Mouse (Mus musculus): Measurements from ENCODE around the gene Ctbs.

The Ctbs gene

DNA sequence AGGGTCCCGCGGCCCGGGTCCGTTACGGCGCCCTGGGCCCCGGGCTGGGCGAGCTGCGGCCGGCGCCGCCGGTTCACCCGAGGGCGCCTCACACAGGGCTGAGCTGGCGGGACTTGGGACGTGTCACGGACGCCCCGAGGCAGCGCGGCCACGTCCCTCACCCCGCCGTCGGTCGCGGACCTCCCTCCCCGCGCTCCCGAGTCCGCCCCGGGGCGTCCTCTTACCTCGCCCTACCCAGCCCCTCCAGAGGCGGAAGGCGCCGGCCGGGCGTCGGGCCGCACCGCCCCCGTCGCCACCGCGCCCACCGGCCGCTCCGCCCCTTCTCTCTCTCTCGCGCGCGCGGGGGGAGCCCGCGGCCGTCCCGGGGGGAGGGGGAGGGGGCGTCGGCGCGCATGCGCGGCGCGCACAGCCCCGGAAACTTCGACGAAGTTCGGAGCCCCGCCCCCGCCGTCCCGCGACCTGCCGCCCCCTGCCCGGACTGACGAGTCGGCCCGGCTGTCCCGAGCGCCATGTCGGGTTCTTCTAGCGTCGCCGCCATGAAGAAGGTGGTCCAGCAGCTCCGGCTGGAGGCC, 49.9 kb downstream of the Ctbs start, which contains the start of the genes Spata1 and Gng5:
Gene Spata1, minus strand, starts transcription at position 323 of the 572 bp plus-strand sequence.
Gene Gng5, plus strand, starts transcription at position 377 of the 572 bp plus-strand sequence.
- DNase-seq (ENCODE audit: low spot score) = peak; percentile 82

DNA sequence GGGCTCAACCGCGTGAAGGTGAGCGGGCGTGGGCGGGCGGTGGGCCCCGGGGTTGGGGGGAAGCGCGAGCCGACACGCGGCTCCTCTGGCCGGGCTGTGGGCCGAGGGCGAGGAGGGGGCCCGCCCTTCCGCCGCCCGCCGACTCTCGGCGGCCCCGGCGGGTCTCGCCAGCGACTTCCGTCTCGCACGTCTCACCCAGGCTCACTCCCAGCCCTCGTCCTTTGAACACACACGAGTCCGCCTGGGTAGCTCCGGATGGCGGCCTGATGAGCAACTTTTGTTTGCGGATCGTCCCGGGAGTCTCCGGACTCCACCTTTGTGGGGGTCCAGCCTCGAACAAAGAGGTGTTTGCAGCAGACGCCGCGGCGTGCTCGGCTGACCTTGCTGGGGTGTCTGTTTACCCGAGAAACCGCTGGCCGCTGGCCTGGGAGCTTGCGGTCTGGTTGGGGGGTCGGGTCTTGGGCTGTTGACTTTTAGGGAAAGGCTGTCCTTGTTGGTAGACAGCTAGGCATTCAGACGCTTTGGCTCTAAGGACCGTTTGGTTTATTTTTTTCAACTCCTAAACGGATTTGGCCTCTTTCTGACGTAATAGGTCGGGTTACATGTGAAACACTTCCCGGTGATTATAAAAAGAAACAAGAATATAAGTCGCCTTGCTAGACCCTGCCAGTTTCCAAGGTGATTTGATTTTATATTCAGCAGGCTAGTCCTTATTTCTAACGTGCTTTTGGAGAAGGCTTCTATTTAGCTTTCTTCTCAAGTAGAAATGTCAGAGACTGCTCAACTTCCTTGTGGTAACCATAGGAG, 50.6 kb downstream of the Ctbs start:
- DNase-seq (ENCODE audit: low spot score) = peak; percentile 46

DNA sequence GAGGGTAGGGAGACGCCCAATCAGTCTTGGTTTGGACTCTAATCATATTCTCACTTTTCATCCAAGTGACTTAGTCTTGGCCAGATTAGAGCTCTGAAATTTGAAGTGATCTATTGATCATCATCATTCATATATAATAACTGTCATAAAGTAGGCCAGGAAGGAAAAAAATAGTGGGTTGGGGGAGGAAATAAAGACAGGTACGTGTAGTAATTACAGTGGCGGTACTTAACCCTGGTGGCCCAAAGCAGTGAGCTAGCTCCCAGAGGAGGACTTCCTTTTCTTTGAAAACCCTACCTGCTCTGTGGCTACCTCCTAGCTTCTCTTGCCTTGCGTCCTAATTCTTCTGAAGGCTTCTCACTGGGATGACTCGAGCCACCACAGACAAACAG, 51.2 kb downstream of the Ctbs start:
- no peak for DNase-seq (ENCODE audit: low spot score)

DNA sequence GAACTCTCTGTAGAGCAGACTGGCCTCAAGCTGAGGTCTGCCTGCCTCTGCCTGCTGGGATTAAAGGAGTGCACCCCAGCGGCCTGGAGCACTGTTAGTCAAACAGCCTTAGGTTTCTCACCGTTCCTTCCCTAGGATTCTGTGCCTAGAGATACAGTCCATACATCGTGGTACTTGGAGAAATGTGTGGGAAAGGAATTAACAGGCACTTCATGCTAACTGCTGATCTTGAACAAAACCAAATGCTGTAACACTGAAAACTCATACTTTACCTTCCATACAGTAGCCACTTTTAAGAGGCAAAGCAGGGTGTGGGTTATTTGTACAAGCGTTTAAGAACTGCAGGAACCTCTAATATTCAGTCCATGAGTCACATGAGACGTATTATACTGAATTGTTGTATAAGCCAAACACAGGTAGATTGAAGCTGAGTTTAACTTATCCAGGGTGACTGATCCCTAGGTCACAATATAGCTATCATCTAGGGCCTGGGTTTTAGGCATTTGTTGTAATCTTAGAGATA, 52.1 kb downstream of the Ctbs start:
- no peak for DNase-seq (ENCODE audit: low spot score)

DNA sequence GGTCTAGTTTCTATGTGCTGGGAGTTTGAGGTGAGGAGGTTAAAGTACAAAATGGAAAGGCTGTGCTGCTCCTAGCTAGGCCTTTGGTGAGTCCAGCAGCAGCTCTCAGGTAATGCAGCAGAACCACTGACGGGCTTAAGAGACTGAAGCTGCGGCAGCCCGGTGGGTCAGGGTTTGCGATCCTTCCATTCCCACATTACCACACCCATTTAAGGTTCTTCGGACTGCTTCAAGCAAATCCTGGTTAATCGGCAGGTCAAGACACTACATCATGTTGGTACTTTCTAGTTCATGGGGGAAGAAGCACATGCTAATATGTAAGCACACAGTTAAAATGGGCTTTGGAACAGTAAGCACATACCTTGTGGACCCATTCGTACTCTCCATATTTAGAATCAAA, 57.1 kb downstream of the Ctbs start:
- DNase-seq (ENCODE audit: low spot score) = no peak

Measured in ovary, postnatal 14 days (tissue).